Mouse (Mus musculus) neural tube, postnatal 0 days (tissue): ENCODE data around the gene Pbx1. TPM values are rescaled to one million over a fixed set of nuclear protein-coding genes. Genes with fewer than 3 reads are reported as not detected.

Experiments
- polyA plus RNA-seq: library from polyadenylated mRNA; unstranded; fragments of >200 nt; fragmentation: Nextera tagmentation; extraction: Ambion mirVana; gene quantifications from 2 replicates; pipeline ENCODE4 v1.2.1, GENCODE M21; 2015

The Pbx1 gene
- 27.9 TPM in 2 replicates for polyA plus RNA-seq

DNA sequence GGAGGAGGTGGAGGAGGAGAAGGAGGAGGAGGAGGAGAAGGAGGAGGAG lies at the start of gene Pbx1:
Gene Pbx1 (minus strand): TSS at position 39 of the 49 bp plus-strand sequence.

